Mouse (Mus musculus) ES-Bruce4 (cell line): ENCODE measurements around the gene Gsta3. TPM values are rescaled to one million over a fixed set of nuclear protein-coding genes. Genes with fewer than 3 reads are reported as not detected.

Experiments used
- H3K27ac ChIP-seq: 2 replicates; pipeline ENCODE4 v1.5.1; 2012; ENCODE audit warnings: low read length, inconsistent platforms; ENCODE audit not compliant: insufficient read depth
- H3K27me3 ChIP-seq: 2 replicates; pipeline ENCODE4 v1.6.1; 2012; ENCODE audit warnings: mild to moderate bottlenecking, low read length, inconsistent platforms; ENCODE audit not compliant: control insufficient read depth, poor library complexity, insufficient read depth, severe bottlenecking
- H3K36me3 ChIP-seq: 2 replicates; pipeline ENCODE4 v1.6.1; 2012; ENCODE audit warnings: inconsistent platforms, mild to moderate bottlenecking, low read length, moderate library complexity; ENCODE audit not compliant: control insufficient read depth, poor library complexity, insufficient read depth, severe bottlenecking
- H3K4me1 ChIP-seq: one replicate; pipeline ENCODE4 v1.8.1; 2011; ENCODE audit warnings: low read length; ENCODE audit not compliant: control insufficient read depth, insufficient read depth
- H3K4me3 ChIP-seq: 2 replicates; pipeline ENCODE4 v1.5.1; 2011; ENCODE audit warnings: low read depth, mild to moderate bottlenecking, low read length
- H3K9ac ChIP-seq: 2 replicates; pipeline ENCODE4 v1.6.1; 2012; ENCODE audit warnings: low read depth, mild to moderate bottlenecking, inconsistent platforms; ENCODE audit not compliant: poor library complexity, severe bottlenecking
- H3K9me3 ChIP-seq: replicated peaks from 2 replicates; pipeline ENCODE4 v1.6.1; 2012; ENCODE audit warnings: mild to moderate bottlenecking, low read length, inconsistent platforms; ENCODE audit not compliant: control insufficient read depth, poor library complexity, insufficient read depth, severe bottlenecking
- CTCF ChIP-seq: IDR thresholded peaks from one replicate; pipeline ENCODE4 v1.8.1; 2011; ENCODE audit warnings: low read depth, low read length
- EP300 ChIP-seq: IDR thresholded peaks from 2 replicates; pipeline ENCODE4 v1.6.1; 2011; ENCODE audit warnings: low read depth, low read length; ENCODE audit not compliant: insufficient read depth
- POLR2A ChIP-seq: IDR thresholded peaks from one replicate; pipeline ENCODE4 v1.8.1; 2011; ENCODE audit warnings: low read length; ENCODE audit not compliant: insufficient read depth
- polyA plus RNA-seq: library from polyadenylated mRNA; stranded (reverse); fragments of >200 nt; gene quantifications from 2 replicates; pipeline ENCODE4 v1.2.4, GENCODE M21; 2011; ENCODE audit warnings: low read depth; ENCODE audit not compliant: missing spikeins, insufficient read depth, insufficient read length

The Gsta3 gene
- polyA plus RNA-seq, 1 experiment: 1.5 TPM

- no peak overlapping the region for H3K4me3 ChIP-seq
- peaks cover 3% of the 10 kb centered on the region for H3K4me1 ChIP-seq
- TF ChIP-seq CTCF (no peak), EP300 (no peak), POLR2A (no peak)
- H3K36me3 ChIP-seq: no peaks in the 10 kb centered on the region
- no peak overlapping the region for H3K9ac ChIP-seq
- no peaks in the 10 kb centered on the region for H3K9me3 ChIP-seq
- H3K27me3 ChIP-seq: no peaks in the 10 kb centered on the region
- peak overlapping the region; percentile 51; the same call in 1 of the 2 replicates for H3K27ac ChIP-seq
These were observed 10.0 kb upstream of the Gsta3 start for GRCm38 (mm10) chr1:21230376-21230775.

- Histone ChIP-seq H3K27me3 (no peaks in the 10 kb centered on the region), H3K9ac (no peak overlapping the region), H3K27ac (no peak overlapping the region), H3K36me3 (no peaks in the 10 kb centered on the region), H3K4me3 (no peak overlapping the region), H3K9me3 (no peaks in the 10 kb centered on the region), H3K4me1 (peaks cover 3% of the 10 kb centered on the region)
- peak; percentile 22; the same call in 1 of the 2 replicates for TF ChIP-seq EP300
- TF ChIP-seq CTCF: no peak
- TF ChIP-seq POLR2A: no peak
These were observed 8.5 kb upstream of the Gsta3 start for GRCm38 (mm10) chr1:21231744-21232464.

DNA sequence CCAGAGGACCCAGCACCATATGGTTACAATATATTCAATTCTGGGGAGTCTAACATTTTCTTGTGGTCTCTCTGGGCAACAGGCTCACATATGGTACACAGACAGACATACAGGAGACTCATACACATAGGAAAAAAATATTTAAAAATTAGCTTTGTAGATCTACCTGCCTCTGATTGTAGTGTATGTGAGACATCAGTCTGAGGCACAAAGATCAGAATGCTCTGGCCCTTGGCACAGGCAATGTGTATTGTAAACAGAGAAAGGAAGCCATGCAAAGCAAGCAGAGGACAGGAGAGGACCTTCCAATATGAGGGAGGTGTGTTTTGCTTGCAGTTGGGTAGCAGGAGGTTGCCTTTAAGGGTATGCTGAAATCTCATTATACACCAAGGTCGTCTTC lies 7.9 kb upstream of the Gsta3 start:
- H3K36me3 ChIP-seq: no peaks in the 10 kb centered on the region
- no peak overlapping the region for H3K9ac ChIP-seq
- H3K27me3 ChIP-seq: no peaks in the 10 kb centered on the region
- no peak overlapping the region for H3K27ac ChIP-seq
- H3K4me1 ChIP-seq: peaks cover 3% of the 10 kb centered on the region
- no peak overlapping the region for H3K4me3 ChIP-seq
- no peak for TF ChIP-seq POLR2A
- no peaks in the 10 kb centered on the region for H3K9me3 ChIP-seq

GRCm38 (mm10) chr1:21235359-21235758 lies 5.0 kb upstream of the Gsta3 start:
- H3K27me3 ChIP-seq: no peaks in the 10 kb centered on the region
- H3K4me1 ChIP-seq: peaks cover under 1% of the 10 kb centered on the region
- H3K36me3 ChIP-seq: no peaks in the 10 kb centered on the region
- H3K9ac ChIP-seq: no peak overlapping the region
- no peak overlapping the region for H3K27ac ChIP-seq
- H3K9me3 ChIP-seq: no peaks in the 10 kb centered on the region
- H3K4me3 ChIP-seq: no peak overlapping the region
- TF ChIP-seq CTCF (no peak), POLR2A (no peak), EP300 (no peak)

DNA sequence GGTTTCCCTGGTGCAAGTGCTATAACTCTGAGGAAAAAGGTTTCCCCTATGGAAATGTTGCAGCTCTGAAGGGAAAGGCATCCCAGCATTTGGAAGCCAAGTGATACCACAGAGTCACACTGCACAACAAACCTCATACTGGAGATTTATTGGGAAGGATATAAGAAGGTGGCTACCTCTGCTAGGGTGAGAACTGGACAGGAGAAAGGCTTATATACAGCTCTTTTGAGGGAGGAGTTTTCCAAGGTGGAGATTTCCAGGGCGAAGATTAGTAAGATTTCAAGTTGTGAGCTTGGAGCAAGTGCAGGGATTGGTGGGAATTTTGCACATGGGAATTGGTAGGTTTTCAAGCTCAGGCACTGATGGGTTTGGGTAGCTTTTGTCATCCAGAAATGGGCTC lies 707 bp downstream of the Gsta3 start:
- Histone ChIP-seq H3K36me3 (no peaks in the 10 kb centered on the region), H3K9ac (no peak overlapping the region), H3K9me3 (no peaks in the 10 kb centered on the region), H3K4me3 (no peak overlapping the region), H3K27me3 (no peaks in the 10 kb centered on the region), H3K27ac (no peak overlapping the region), H3K4me1 (no peaks in the 10 kb centered on the region)
- TF ChIP-seq EP300: no peak

GRCm38 (mm10) chr1:21244290-21244960 lies 4.0 kb downstream of the Gsta3 start:
- Histone ChIP-seq H3K9me3 (no peaks in the 10 kb centered on the region), H3K36me3 (no peaks in the 10 kb centered on the region), H3K9ac (no peak overlapping the region), H3K4me3 (no peak overlapping the region), H3K27me3 (no peaks in the 10 kb centered on the region), H3K4me1 (no peaks in the 10 kb centered on the region), H3K27ac (no peak overlapping the region)
- no peak for TF ChIP-seq CTCF
- TF ChIP-seq POLR2A: no peak
- no peak for TF ChIP-seq EP300
